Mouse (Mus musculus) liver, postnatal 0 days (tissue): ENCODE measurements at regions not wholly inside any gene's neighbourhood (a gene's known extent, or its start where the extent isn't known, plus 50 kb on each side); places are given as distances from the start of the nearest gene placed in this dataset.
A peak's percentile ranks its signal among the peaks of the same experiment; 100 is the strongest.
"Not testable (repeated sequence)": the region's sequence is repeated elsewhere in the genome, so short reads cannot be mapped to it uniquely, and the experiment has no call there.

ENCODE experiments used
- ATAC-seq: fragments of 200-750 bp; cut with Nextera tagmentation; 2 replicates; pipeline ENCODE4 v1.8.0; 2017; ENCODE audit warnings: mild to moderate bottlenecking, moderate library complexity
- DNase-seq: peaks from one replicate; pipeline ENCODE4 v3.0.0-alpha.2; 2016
- H3K27ac ChIP-seq: fragments of 300-500 bp; sonication (generic); 2 replicates; pipeline ENCODE4 v1.5.1; 2014; ENCODE audit warnings: antibody characterized with exemption, moderate library complexity, mild to moderate bottlenecking, low read depth
- H3K27me3 ChIP-seq: fragments of 300-500 bp; sonication (generic); 2 replicates; pipeline ENCODE4 v1.6.1; 2014; ENCODE audit warnings: low read length, control low read depth, mixed read lengths; ENCODE audit not compliant: insufficient read depth
- H3K36me3 ChIP-seq: fragments of 300-500 bp; sonication (generic); replicated peaks from 2 replicates; pipeline ENCODE4 v1.6.1; 2014; ENCODE audit warnings: mild to moderate bottlenecking, control low read depth, low read length, moderate library complexity, mixed read lengths; ENCODE audit not compliant: insufficient read depth
- H3K4me1 ChIP-seq: fragments of 300-500 bp; sonication (generic); 2 replicates; pipeline ENCODE4 v1.6.1; 2014; ENCODE audit warnings: antibody characterized with exemption, mild to moderate bottlenecking, control low read depth; ENCODE audit not compliant: insufficient read depth
- H3K4me2 ChIP-seq: fragments of 300-500 bp; sonication (generic); 2 replicates; pipeline ENCODE4 v1.6.1; 2014; ENCODE audit warnings: low read depth, mild to moderate bottlenecking, low read length, moderate library complexity, mixed read lengths
- H3K4me3 ChIP-seq: fragments of 300-500 bp; sonication (generic); 2 replicates; pipeline ENCODE4 v1.5.1; 2014; ENCODE audit warnings: low read depth, low read length
- H3K9ac ChIP-seq: fragments of 300-500 bp; sonication (generic); replicated peaks from 2 replicates; pipeline ENCODE4 v1.6.1; 2014; ENCODE audit warnings: mild to moderate bottlenecking, moderate library complexity
- H3K9me3 ChIP-seq: fragments of 300-500 bp; sonication (generic); 2 replicates; pipeline ENCODE4 v1.6.1; 2016; ENCODE audit warnings: mild to moderate bottlenecking, control low read depth, low read length, mixed read lengths
- CTCF ChIP-seq: sonication (generic); IDR thresholded peaks from 2 replicates; pipeline ENCODE4 v1.5.1; 2016; ENCODE audit warnings: antibody characterized with exemption, low read depth
- EP300 ChIP-seq: IDR thresholded peaks from 2 replicates; pipeline ENCODE4 v1.6.1; 2016; ENCODE audit warnings: antibody characterized with exemption, low read depth, mild to moderate bottlenecking
- WGBS: fragments of 180-500 bp; shearing (Covaris S2); extraction: QIAGEN DNeasy Blood & Tissue Kit; methylation state at CpG from one replicate; pipeline ENCODE4 v1.1.7; 2014; ENCODE audit not compliant: insufficient replicate concordance; 5-methylcytosine and 5-hydroxymethylcytosine counted together

DNA sequence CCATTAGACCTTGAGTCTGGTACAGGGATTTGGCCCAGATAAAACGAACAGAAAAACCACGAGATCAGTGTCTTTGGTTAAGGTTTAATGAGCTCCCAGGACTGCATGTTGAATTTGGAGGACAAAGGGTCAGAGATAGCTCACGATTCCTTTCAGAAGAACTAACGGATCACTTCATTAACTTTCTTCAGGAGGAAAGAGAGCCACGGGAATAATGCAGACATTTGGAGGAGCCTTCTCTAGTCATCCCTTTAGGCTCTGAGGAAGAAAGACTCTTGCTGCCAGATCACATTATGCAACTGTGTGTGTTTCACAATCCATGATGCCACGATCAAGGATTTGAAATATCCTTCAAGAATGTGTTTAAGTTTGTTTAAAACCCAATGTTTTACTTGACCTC is 83.7 kb upstream of the Gm12728 start:
- Histone ChIP-seq H3K4me1 (no peaks in the 10 kb centered on the region), H3K4me3 (no peak overlapping the region), H3K27me3 (no peaks in the 10 kb centered on the region), H3K9me3 (no peaks in the 10 kb centered on the region), H3K9ac (no peak overlapping the region), H3K4me2 (no peak overlapping the region), H3K36me3 (no peaks in the 10 kb centered on the region), H3K27ac (no peak overlapping the region)
- no peak for DNase-seq
- WGBS = 55% methylated on average over 6 of the region's 6 CpGs
- no peak for ATAC-seq
- TF ChIP-seq CTCF = no peak
- TF ChIP-seq EP300 = no peak

DNA sequence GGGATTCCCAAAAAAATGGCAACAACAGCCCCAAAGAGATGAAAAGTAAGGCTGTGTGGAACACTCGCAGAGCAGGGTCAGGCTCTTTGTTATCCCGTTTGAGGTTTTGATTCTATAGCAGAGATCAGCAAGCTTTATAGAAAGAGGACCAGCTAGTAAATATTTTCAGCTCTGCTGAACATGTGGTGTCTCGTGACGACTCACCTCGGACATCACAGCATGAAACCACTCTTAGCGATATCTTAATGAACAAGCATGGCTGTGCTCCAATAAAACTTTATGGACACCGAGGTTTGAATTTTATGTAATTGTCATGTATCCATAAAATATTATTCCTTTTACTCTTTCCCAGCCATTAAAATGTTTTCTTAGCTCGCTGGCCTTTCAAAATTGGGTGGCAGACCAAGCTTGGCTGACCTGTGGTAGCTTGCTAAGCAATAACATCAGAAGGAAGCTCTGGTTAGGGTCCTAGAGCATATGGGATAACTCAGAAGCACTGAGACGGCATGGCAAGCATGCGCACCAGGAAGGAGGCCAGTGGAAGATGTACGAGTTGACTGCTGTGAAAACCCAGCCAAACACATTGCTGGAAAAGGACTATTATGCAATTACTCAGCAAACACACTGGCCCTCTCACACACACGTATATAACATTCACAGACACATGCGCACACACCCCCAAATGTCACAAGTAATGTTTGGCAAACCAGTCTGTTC is 81.4 kb upstream of the Gm12728 start:
- Histone ChIP-seq H3K4me1 (no peaks in the 10 kb centered on the region), H3K4me3 (no peak overlapping the region), H3K27me3 (no peaks in the 10 kb centered on the region), H3K9ac (no peak overlapping the region), H3K36me3 (no peaks in the 10 kb centered on the region), H3K4me2 (no peak overlapping the region), H3K27ac (no peak overlapping the region), H3K9me3 (peaks cover 2% of the 10 kb centered on the region; the same call in 1 of the 2 replicates)
- ATAC-seq = peak; percentile 67
- WGBS = 72% methylated on average over 13 of the region's 13 CpGs
- peak; percentile 17 for DNase-seq
- TF ChIP-seq EP300 (no peak), CTCF (no peak)

DNA sequence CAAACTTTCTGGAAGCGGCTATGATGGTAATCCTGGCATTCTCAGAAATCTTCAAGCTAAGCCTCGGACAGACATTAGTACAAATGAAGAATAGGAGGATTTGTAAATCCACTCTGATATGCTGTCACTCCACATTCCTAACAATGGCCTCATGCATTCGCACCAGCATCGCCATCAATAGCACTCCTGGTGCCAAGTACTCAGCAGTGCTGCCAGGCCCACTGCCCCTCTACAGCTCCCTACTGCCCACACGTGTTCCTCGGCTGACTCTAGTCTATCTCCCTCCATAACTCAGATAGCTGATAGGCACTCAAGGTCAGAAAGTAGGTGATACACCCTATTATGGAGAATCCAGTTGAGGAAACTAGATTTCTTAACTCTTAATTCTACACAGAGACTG is 75.7 kb upstream of the Gm12728 start:
- H3K4me1 ChIP-seq = no peaks in the 10 kb centered on the region
- H3K36me3 ChIP-seq = no peaks in the 10 kb centered on the region
- H3K9me3 ChIP-seq = peaks cover 4% of the 10 kb centered on the region; the same call in 1 of the 2 replicates
- DNase-seq = no peak
- WGBS = 78% methylated on average over 6 of the region's 6 CpGs
- no peak overlapping the region for H3K4me2 ChIP-seq
- no peak for ATAC-seq
- H3K9ac ChIP-seq = no peak overlapping the region
- no peak overlapping the region for H3K27ac ChIP-seq
- no peak overlapping the region for H3K4me3 ChIP-seq
- H3K27me3 ChIP-seq = no peaks in the 10 kb centered on the region
- TF ChIP-seq EP300 = no peak
- TF ChIP-seq CTCF = no peak

DNA sequence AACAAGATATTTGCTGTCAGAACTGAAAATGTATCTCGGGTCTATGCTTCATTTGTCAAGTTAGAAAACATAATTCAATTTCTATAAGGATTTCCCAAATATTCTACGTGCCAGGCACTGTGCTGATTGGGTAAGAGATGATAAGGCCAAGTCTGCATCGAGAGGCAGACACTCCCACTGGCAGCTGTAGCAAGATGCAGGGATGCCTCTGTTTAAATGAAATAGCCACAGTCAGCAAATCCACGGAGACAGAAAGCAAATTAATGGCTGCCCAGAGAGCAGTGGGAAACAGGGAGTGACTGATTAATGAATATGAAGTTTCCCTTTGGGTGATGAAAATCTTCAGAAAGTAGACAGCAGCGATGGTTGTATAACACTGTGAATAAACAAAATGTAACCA is 71.6 kb upstream of the Gm12728 start:
- WGBS = 59% methylated on average over 5 of the region's 5 CpGs
- ATAC-seq (no peak), DNase-seq (no peak)
- Histone ChIP-seq H3K9ac (no peak overlapping the region), H3K4me1 (no peaks in the 10 kb centered on the region), H3K36me3 (no peaks in the 10 kb centered on the region), H3K27ac (no peak overlapping the region), H3K4me2 (no peak overlapping the region), H3K4me3 (no peak overlapping the region), H3K27me3 (no peaks in the 10 kb centered on the region), H3K9me3 (peaks cover 4% of the 10 kb centered on the region; the same call in 1 of the 2 replicates)
- TF ChIP-seq EP300 = no peak
- no peak for TF ChIP-seq CTCF

DNA sequence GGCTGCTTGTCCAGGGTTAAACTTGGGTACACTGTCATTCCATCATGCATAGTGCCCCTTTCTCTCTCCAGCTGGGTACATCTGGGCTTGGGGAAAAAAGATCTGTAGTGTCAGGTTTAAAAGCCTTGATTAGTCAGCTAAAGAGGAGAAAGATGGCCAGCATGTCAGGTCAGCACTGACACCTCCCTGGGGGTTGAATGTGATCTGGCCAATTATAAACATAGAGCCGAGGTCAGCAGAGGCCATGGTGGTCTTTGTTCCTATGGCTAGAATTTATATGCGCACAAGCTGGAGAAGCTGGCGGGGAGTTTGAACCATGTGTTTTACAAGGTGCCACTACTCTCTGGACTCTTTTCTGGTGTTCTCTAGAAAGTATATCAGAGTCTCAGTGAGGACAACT is 61.0 kb upstream of the Gm12728 start:
- WGBS = 68% methylated on average over 3 of the region's 3 CpGs
- no peak overlapping the region for H3K9ac ChIP-seq
- H3K27ac ChIP-seq = no peak overlapping the region
- no peak for TF ChIP-seq CTCF
- no peak for TF ChIP-seq EP300
- DNase-seq = no peak
- H3K4me1 ChIP-seq = no peaks in the 10 kb centered on the region
- no peaks in the 10 kb centered on the region for H3K9me3 ChIP-seq
- H3K4me2 ChIP-seq = no peak overlapping the region
- ATAC-seq = no peak
- no peak overlapping the region for H3K4me3 ChIP-seq
- H3K27me3 ChIP-seq = no peaks in the 10 kb centered on the region
- no peaks in the 10 kb centered on the region for H3K36me3 ChIP-seq

DNA sequence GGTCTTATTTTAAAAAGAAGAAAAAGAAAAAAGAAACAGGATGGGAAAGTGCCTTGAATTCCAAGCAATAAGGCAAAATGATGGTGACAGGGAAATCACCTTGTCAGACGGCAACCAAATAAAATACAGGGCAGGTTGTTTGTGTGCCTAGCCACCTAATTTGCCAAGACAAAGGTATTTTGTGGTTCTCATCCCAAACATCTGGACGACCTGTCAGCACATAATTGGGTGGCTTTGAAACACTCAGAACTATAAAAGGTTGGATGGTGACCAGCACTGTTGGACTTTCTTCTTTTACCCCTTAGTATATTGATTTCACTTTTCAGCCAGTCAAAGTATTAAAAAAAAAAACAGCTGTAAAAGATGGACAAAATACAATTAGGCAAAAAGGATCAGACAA is 58.8 kb upstream of the Gm12728 start:
- Histone ChIP-seq H3K4me1 (no peaks in the 10 kb centered on the region), H3K9ac (no peak overlapping the region), H3K9me3 (no peaks in the 10 kb centered on the region), H3K36me3 (no peaks in the 10 kb centered on the region), H3K4me3 (no peak overlapping the region), H3K4me2 (no peak overlapping the region), H3K27me3 (no peaks in the 10 kb centered on the region), H3K27ac (no peak overlapping the region)
- ATAC-seq (no peak), DNase-seq (no peak)
- TF ChIP-seq EP300 (no peak), CTCF (no peak)
- WGBS = 68% methylated on average over 2 of the region's 2 CpGs

DNA sequence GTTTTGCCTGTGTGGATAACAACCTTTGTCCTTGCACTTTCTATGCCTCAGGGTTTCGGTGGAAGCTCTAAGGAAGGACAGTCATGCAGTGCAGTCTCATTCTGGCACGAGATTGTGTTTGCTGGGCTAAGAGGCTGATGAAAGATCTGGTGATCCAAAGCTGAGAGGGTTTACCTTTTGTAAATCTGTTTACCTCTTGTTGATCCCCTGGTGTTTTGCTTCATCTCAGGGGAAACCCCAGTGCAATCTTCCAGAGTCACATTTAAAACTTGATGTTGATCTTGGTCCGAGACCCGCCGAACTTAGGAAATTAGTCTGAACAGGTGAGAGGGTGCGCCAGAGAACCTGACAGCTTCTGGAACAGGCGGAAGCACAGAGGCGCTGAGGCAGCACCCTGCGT is 54.6 kb upstream of the Gm12728 start:
- not testable (repeated sequence) for H3K4me2 ChIP-seq, H3K4me1 ChIP-seq, H3K4me3 ChIP-seq, DNase-seq, H3K27me3 ChIP-seq, ATAC-seq, H3K36me3 ChIP-seq, H3K9me3 ChIP-seq, H3K9ac ChIP-seq, H3K27ac ChIP-seq
- 86% methylated on average over 6 of the region's 9 CpGs for whole genome bisulfite sequencing
